Mouse (Mus musculus): Measurements from ENCODE around the gene Olfr739. TPM values are rescaled to one million over a fixed set of nuclear protein-coding genes. Genes with fewer than 3 reads are reported as not detected.

Olfr739 gene
- total RNA-seq (2014; fragmentation: Nextera tagmentation) = not detected in 2 replicates
- not detected in 2 replicates for total RNA-seq (2017)

GRCm38 (mm10) chr14:50418326-50418725 lies at the start of gene Olfr739:
Gene Olfr739, plus strand, starts transcription at chr14:50418626.
- ATAC-seq (replicated peaks; ENCODE audit: low FRiP score, low TSS enrichment, poor library complexity, severe bottlenecking) = no peak

- ATAC-seq (replicated peaks; ENCODE audit: low FRiP score, low TSS enrichment, poor library complexity, severe bottlenecking) = no peak
Observed at GRCm38 (mm10) chr14:50380863-50381262, 37.6 kb upstream of the Olfr739 start, which contains the start of gene Olfr736. Gene Olfr736, plus strand, starts transcription at chr14:50381163.

GRCm38 (mm10) chr14:50407268-50407667 lies 11.2 kb upstream of the Olfr739 start, which contains the start of gene Olfr738:
Gene Olfr738, plus strand, starts transcription at chr14:50407568.
- ATAC-seq (replicated peaks; ENCODE audit: low FRiP score, low TSS enrichment, poor library complexity, severe bottlenecking) = no peak

- ATAC-seq (replicated peaks; ENCODE audit: low FRiP score, low TSS enrichment, poor library complexity, severe bottlenecking) = no peak
Observed at GRCm38 (mm10) chr14:50445245-50445644, 26.8 kb downstream of the Olfr739 start, which contains the start of gene Olfr740. Gene Olfr740, plus strand, starts transcription at chr14:50445545.

GRCm38 (mm10) chr14:50472438-50472837 lies 54.0 kb downstream of the Olfr739 start, which contains the start of gene Olfr741:
Gene Olfr741, plus strand, starts transcription at chr14:50472738.
- ATAC-seq (replicated peaks; ENCODE audit: low FRiP score, low TSS enrichment, poor library complexity, severe bottlenecking) = no peak

Other genes starting within 250 kb of the Olfr739 start
- not detected in 2 replicates for gene Olfr730, start 230.4 kb upstream of the Olfr739 start, total RNA-seq (2014; fragmentation: Nextera tagmentation)
- not detected in 2 replicates for gene Olfr730, start 230.4 kb upstream of the Olfr739 start, total RNA-seq (2017)
- not detected in 2 replicates for gene Olfr731, start 176.8 kb upstream of the Olfr739 start, total RNA-seq (2014; fragmentation: Nextera tagmentation)
- gene Olfr731, start 176.8 kb upstream of the Olfr739 start, total RNA-seq (2017) = not detected in 2 replicates
- not detected in 2 replicates for gene Olfr732, start 134.4 kb upstream of the Olfr739 start, total RNA-seq (2014; fragmentation: Nextera tagmentation)
- not detected in 2 replicates for gene Olfr732, start 134.4 kb upstream of the Olfr739 start, total RNA-seq (2017)
- gene Olfr733, start 117.1 kb upstream of the Olfr739 start, total RNA-seq (2014; fragmentation: Nextera tagmentation) = not detected in 2 replicates
- gene Olfr733, start 117.1 kb upstream of the Olfr739 start, total RNA-seq (2017) = not detected in 2 replicates
- not detected in 2 replicates for gene Olfr734, start 91.9 kb upstream of the Olfr739 start, total RNA-seq (2014; fragmentation: Nextera tagmentation)
- not detected in 2 replicates for gene Olfr734, start 91.9 kb upstream of the Olfr739 start, total RNA-seq (2017)
- not detected in 2 replicates for gene Olfr735, start 69.8 kb upstream of the Olfr739 start, total RNA-seq (2014; fragmentation: Nextera tagmentation)
- not detected in 2 replicates for gene Olfr735, start 69.8 kb upstream of the Olfr739 start, total RNA-seq (2017)
- not detected in 2 replicates for gene Tlr11, start 60.7 kb upstream of the Olfr739 start, total RNA-seq (2014; fragmentation: Nextera tagmentation)
- gene Tlr11, start 60.7 kb upstream of the Olfr739 start, total RNA-seq (2017) = 0.11 TPM in 1 of 2 replicates, not detected in the other
- not detected in 2 replicates for gene Olfr736, start 37.5 kb upstream of the Olfr739 start, total RNA-seq (2014; fragmentation: Nextera tagmentation)
- not detected in 2 replicates for gene Olfr736, start 37.5 kb upstream of the Olfr739 start, total RNA-seq (2017)
- not detected in 2 replicates for gene Olfr738, start 11.1 kb upstream of the Olfr739 start, total RNA-seq (2014; fragmentation: Nextera tagmentation)
- gene Olfr738, start 11.1 kb upstream of the Olfr739 start, total RNA-seq (2017) = not detected in 2 replicates
- gene Olfr740, start 26.9 kb downstream of the Olfr739 start, total RNA-seq (2014; fragmentation: Nextera tagmentation) = not detected in 2 replicates
- not detected in 2 replicates for gene Olfr740, start 26.9 kb downstream of the Olfr739 start, total RNA-seq (2017)
- gene Olfr741, start 54.1 kb downstream of the Olfr739 start, total RNA-seq (2014; fragmentation: Nextera tagmentation) = not detected in 2 replicates
- gene Olfr741, start 54.1 kb downstream of the Olfr739 start, total RNA-seq (2017) = not detected in 2 replicates
- not detected in 2 replicates for gene Olfr742, start 85.0 kb downstream of the Olfr739 start, total RNA-seq (2014; fragmentation: Nextera tagmentation)
- not detected in 2 replicates for gene Olfr742, start 85.0 kb downstream of the Olfr739 start, total RNA-seq (2017)
- gene Olfr743, start 103.2 kb downstream of the Olfr739 start, total RNA-seq (2014; fragmentation: Nextera tagmentation) = not detected in 2 replicates
- not detected in 2 replicates for gene Olfr743, start 103.2 kb downstream of the Olfr739 start, total RNA-seq (2017)
- not detected in 2 replicates for gene Olfr744, start 196.3 kb downstream of the Olfr739 start, total RNA-seq (2014; fragmentation: Nextera tagmentation)
- not detected in 2 replicates for gene Olfr744, start 196.3 kb downstream of the Olfr739 start, total RNA-seq (2017)
- not detected in 2 replicates for gene Olfr745, start 220.8 kb downstream of the Olfr739 start, total RNA-seq (2014; fragmentation: Nextera tagmentation)
- gene Olfr745, start 220.8 kb downstream of the Olfr739 start, total RNA-seq (2017) = not detected in 2 replicates
- gene Olfr746, start 228.5 kb downstream of the Olfr739 start, total RNA-seq (2014; fragmentation: Nextera tagmentation) = not detected in 2 replicates
- gene Olfr746, start 228.5 kb downstream of the Olfr739 start, total RNA-seq (2017) = not detected in 2 replicates